8 mouse cellular contexts compared by ENCODE assay signal in the genomic region with DNA sequence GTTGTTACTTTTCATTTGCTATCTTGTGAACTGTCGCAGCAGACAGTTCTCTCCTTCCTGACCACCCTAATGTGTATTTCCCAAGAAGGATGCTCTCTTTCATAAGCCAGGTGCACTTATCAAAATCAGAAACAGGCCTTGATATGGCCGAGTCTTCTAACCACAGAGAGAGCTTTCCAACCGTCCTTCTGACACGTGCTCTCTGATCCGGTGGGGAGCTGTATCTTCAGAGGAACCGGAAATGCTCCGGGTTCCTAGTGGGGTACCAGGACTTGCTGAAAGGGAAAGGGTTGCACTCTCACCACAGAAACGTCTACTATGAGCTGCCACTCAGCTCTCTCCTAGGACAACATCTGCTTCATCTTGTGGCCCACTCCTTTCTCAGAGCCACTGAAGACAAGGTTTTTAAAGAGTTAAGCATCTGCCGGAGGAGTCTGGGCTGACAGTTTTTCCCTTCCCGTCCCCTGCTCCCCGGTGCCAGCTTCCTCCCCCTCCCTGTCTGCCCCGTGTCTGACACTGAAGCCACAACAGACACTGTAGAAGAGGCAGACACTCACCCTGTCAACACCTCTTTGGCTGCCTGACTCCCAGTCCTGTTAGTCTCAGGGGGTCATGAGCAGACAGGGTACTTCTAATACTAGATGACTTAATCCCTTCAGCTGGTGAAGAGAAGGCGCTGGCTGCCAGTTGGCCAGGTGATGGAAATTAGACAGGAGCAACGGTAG.
DNase-seq lines count a peak whose midpoint lies in the region; ATAC-seq and TF ChIP-seq lines count a peak whose summit lies in the region.

No protein-coding gene starts in this region.

- H3K27me3 ChIP-seq in heart, embryonic 11.5 days (ENCODE audit: control insufficient read depth, insufficient read depth, low read length): peaks cover 35% of the 10 kb centered on the region
- H3K27me3 ChIP-seq in Patski: no peaks in the 10 kb centered on the region
- no peaks in the 10 kb centered on the region for H3K27me3 ChIP-seq in forebrain, embryonic 11.5 days (ENCODE audit: control insufficient read depth, insufficient read depth, low read length)

- ATAC-seq in heart, embryonic 11.5 days (replicated peaks; ENCODE audit: insufficient number of reproducible peaks, low FRiP score, low TSS enrichment): peak; percentile 72
- ATAC-seq in Patski: no peak
- ATAC-seq in forebrain, embryonic 11.5 days (replicated peaks; ENCODE audit: low FRiP score): no peak

- 12% methylated on average over 14 of the region's 14 CpGs for WGBS in heart, embryonic 11.5 days (ENCODE audit: insufficient replicate concordance)
- 65% methylated on average over 14 of the region's 14 CpGs for WGBS in forebrain, embryonic 11.5 days

- TF ChIP-seq CTCF in Patski (IDR thresholded peaks at IDR 0.05): no peak

- in situ Hi-C loops in Patski (cut with MboI; ENCODE audit: low pct_unique_long_range_greater_than_20kb): loop anchor here (5.0 kb wide), 1 partner anchor 299 kb away; no protein-coding TSS in a partner anchor

- POLR2A ChIA-PET in Patski (lab: Charles Lee): no interaction called here

- H3K4me3 ChIP-seq in heart, embryonic 11.5 days (ENCODE audit: low read depth, low read length): no peak overlapping the region
- H3K4me3 ChIP-seq in forebrain, embryonic 11.5 days (ENCODE audit: low read depth, low read length): no peak overlapping the region

- no peak for DNase-seq in heart, postnatal 36 days
- peak; percentile 17 for DNase-seq in Patski (ENCODE audit: low read depth, low spot score)
- peak; percentile 25 for DNase-seq in heart, postnatal 4 days
- DNase-seq in natural killer cell, adult 2 months (ENCODE audit: low spot score in 2 of 2): peak; percentile 32 to 39
- no peak for DNase-seq in forebrain, embryonic 11.5 days (ENCODE audit: low spot score)
- no peak for DNase-seq in left cerebral cortex, adult 18-20 months (ENCODE audit: low spot score in 2 of 2)
- no peak for DNase-seq in right cerebral cortex, postnatal 4 days

- no peaks in the 10 kb centered on the region for H3K36me3 ChIP-seq in heart, embryonic 11.5 days (ENCODE audit: control insufficient read depth, insufficient read depth, low read length)
- no peaks in the 10 kb centered on the region for H3K36me3 ChIP-seq in forebrain, embryonic 11.5 days (ENCODE audit: control insufficient read depth, insufficient read depth, low read length)

- intact Hi-C loops in heart, postnatal 36 days (cut with DNase I): loop anchor here (10.0 kb wide), 1 partner anchor 302 kb away; no protein-coding TSS in a partner anchor

- H3K9me3 ChIP-seq in heart, embryonic 11.5 days (replicated peaks; ENCODE audit: control insufficient read depth, low read length): no peaks in the 10 kb centered on the region
- no peaks in the 10 kb centered on the region for H3K9me3 ChIP-seq in forebrain, embryonic 11.5 days (ENCODE audit: control insufficient read depth, low read length)

- CTCF ChIA-PET in Patski (lab: Charles Lee): no interaction called here

- 0 out of 2 replicates have a peak overlapping the region, but pooled peaks have one; percentile 16 for H3K9ac ChIP-seq in heart, embryonic 11.5 days (ENCODE audit: low read depth, low read length)
- no peak overlapping the region for H3K9ac ChIP-seq in forebrain, embryonic 11.5 days (ENCODE audit: low read length)

- H3K27ac ChIP-seq in heart, embryonic 11.5 days (ENCODE audit: low read depth, low read length): no peak overlapping the region
- no peak overlapping the region for H3K27ac ChIP-seq in forebrain, embryonic 11.5 days (ENCODE audit: low read depth, low read length)

- H3K4me2 ChIP-seq in heart, embryonic 11.5 days: peak overlapping the region; percentile 52
- no peak overlapping the region for H3K4me2 ChIP-seq in forebrain, embryonic 11.5 days (ENCODE audit: low read depth, low read length, severe bottlenecking)

- peaks cover 10% of the 10 kb centered on the region for H3K4me1 ChIP-seq in heart, embryonic 11.5 days (ENCODE audit: control insufficient read depth, insufficient read depth, low read length)
- no peaks in the 10 kb centered on the region for H3K4me1 ChIP-seq in forebrain, embryonic 11.5 days (replicated peaks; ENCODE audit: control insufficient read depth, insufficient read depth, low read length)

Comparison
In these comparisons a context has a peak if more than half of its experiments do, and no peak if none do; other contexts are left out.
1. DNase-seq: peak in Patski (single experiment), heart, postnatal 4 days (single experiment) and natural killer cell, adult 2 months (2 of 2); none in heart, postnatal 36 days (0 of 2), forebrain, embryonic 11.5 days (single experiment), left cerebral cortex, adult 18-20 months (0 of 2) and right cerebral cortex, postnatal 4 days (single experiment).